Mouse (Mus musculus) layer of hippocampus, postnatal 14 days (tissue): ENCODE results near the gene Etnk2. TPM values are rescaled to one million over a fixed set of nuclear protein-coding genes. Genes with fewer than 3 reads are reported as not detected.

Experiments used
- DNase-seq, 2 experiments: peaks; one replicate each; pipeline ENCODE4 v3.0.0; 2021 to 2022; ENCODE audit warnings: low spot score in 2 of 2, mixed read lengths in 1 of 2
- total RNA-seq, 2 experiments: library from RNA; stranded (reverse); gene quantifications; 2 replicates each; pipeline ENCODE4 v1.2.3; 2021

Gene Etnk2
- total RNA-seq, 2 experiments from 2014 or later: 5.3 to 5.9 TPM

- DNase-seq: no peak
Measured at GRCm38 (mm10) chr1:133412941-133413340, 49.6 kb downstream of the Etnk2 start.

DNA sequence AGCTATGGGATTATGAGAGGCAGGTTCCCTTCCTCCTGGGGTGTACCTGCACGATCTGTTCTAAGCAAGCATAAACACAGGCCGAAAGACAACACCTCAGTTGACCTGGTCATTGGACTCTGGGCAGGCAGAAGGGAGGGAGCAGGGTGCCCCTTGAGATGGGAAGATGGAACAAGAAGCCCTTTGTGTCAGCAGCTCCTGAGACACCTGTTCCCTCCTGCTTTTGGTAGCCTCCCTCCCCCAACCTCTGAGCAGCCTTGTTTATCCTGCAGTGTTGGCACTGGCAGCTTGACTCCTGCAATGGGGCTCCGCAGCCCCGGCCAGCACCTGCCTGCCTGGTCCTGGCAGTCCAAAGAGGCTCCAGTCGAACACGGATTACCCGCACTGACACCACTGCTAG lies 51.7 kb downstream of the Etnk2 start:
- DNase-seq: no peak

DNA sequence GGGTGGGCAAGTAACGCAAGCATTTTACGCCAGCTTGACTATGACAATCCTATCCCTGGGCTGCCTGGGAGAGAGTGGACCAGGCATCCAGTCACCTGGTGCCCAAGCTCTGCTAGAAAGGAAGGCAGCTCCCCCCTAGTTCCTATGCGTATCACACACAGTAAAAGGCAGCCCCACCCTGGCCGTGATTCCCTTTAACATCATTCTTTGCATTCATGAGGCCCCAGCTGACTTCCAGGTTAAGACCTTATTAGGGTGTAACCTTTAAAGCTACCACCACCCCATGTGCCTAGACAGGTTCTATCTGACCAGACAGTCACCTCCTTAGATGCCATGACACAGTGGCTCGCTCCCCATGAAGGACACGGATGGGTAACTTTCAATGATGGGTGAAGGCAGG lies 52.1 kb downstream of the Etnk2 start:
- DNase-seq: no peak

GRCm38 (mm10) chr1:133416472-133416871 lies 53.1 kb downstream of the Etnk2 start:
- no peak for DNase-seq

DNA sequence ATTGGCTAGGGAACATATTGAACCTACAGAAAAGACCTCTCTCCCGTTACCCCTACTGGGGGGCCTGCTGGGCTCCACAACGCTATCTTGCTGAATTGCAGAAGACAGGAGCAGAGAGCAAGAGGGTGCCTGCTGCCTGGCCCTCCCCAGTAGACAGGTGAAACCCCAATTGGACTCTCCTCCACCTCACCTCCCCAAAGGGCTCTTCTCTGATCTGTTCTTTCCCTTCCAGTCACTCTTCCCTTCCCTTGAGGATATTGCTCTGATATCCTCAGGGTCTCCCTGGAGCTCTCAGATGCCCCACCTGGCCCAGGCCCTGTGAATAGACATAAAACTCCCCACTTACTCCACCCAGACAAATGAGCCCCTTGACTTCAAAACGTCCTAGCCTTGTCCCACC lies 53.7 kb downstream of the Etnk2 start:
- no peak for DNase-seq

- no peak for DNase-seq
Measured at GRCm38 (mm10) chr1:133417539-133417938, 54.2 kb downstream of the Etnk2 start.

DNA sequence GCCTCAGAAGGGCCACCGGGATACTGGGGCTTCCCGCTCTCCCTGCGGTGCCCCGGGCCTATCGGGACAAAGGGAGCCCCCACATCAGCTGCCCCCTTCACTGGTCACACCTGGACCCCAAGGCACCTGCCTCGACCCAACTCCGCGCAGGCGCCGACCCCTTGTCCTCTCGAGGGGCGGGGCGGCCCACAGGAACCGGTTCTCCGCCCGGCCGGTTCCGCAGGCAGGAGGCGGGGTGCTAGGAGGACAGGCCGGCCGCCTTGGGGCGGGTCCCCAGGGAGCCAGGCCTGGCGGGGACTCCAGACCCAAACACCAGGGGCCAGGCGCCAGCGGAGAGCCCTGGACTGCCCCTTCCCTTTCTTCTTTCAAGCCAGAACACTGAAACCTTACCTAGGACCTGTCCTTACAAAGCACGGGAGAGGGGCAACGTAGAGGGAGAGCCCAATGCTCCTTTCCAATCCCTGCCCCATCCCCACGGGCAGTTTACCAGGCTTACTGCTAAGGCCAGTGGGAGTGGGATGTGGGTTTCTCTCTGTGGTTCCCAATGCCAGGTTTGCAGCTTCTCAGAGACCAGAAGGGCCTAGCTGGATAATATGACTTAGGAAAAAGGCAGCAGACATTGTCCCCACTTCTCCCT lies 54.9 kb downstream of the Etnk2 start:
- DNase-seq: peak in 1 of 2 experiments; percentile 21

DNA sequence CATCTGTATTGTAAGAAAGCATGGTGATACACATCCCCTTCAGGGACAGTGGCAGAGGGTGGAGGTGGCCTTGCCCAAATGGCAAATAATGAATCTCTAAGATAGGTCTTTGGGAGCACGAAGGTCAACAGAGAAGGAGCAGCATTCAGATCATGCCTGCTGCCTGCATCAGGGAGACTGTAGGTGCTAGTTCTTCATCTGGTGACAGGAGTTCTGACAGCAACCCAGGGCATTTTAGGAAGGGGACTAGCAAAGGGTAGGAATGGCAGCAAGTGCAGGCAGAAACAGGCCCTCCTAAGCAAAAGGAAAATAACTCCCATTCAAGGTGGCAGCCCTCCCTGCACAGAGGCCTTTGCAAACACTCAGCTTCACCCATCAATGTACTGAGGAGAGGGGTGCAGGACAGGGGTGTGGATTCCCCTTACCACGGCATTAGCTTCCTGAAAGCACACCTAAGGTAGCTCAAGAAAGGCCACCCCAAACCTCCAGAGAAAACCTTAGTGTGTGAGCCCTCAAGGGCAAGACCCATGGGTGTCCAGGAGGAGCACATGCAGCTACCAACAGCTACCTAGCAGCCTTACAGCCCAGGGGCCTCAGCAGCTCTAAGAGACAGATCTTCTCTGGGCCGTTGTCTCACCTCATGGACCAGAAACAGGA lies 55.9 kb downstream of the Etnk2 start:
- no peak for DNase-seq

DNA sequence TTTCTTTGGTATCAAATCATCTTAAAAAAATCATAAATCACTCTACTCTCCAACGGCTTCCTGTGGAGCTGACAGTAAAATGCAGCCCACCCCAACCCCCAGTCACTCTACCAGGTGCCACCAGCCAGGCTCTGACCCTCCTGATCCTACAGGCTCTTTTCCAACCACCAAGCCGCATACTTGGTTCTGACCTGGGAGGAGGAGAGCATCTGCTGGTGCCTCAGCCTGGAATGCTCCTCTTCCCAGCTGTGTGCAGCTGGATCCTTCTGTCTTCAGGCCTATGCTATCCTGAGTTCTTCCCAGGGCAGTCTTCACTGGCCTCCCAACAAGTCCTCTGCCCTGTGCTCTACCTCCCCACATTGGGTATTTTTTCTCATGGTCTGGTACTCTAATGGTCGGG lies 57.1 kb downstream of the Etnk2 start:
- DNase-seq: no peak

GRCm38 (mm10) chr1:133421061-133421460 lies 57.7 kb downstream of the Etnk2 start:
- no peak for DNase-seq

DNA sequence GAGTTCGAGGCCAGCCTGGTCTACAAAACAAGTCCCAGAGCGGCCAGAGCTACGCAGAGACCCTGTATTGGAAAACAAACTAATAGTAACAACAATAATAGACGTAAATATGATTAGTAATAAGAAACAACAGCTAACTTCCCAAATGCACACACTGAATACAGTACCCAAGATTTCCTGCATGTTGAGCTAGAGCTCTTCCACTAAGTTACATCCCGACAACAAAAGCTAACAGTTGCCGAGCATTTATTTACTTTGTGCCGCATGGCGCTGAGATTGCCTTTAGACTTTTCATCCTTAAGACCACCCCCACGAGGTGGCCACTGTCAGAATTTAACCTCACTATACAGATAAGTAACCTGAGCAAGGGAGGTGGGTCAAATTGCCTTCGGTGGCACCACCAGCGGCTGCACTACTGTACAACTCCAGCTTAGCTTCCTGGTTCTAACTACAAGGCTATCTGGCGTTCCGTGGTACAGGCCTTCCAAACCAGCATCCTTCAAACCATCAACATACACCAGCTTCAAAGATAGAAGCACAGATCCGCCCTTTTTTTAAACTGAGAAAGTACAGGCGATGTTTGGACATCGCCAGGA lies 58.7 kb downstream of the Etnk2 start:
- no peak for DNase-seq

- peak in 1 of 2 experiments; percentile 21 for DNase-seq
Measured at GRCm38 (mm10) chr1:133422615-133423161, 59.3 kb downstream of the Etnk2 start.

- DNase-seq: no peak
Measured at GRCm38 (mm10) chr1:133423166-133423542, 59.8 kb downstream of the Etnk2 start.

DNA sequence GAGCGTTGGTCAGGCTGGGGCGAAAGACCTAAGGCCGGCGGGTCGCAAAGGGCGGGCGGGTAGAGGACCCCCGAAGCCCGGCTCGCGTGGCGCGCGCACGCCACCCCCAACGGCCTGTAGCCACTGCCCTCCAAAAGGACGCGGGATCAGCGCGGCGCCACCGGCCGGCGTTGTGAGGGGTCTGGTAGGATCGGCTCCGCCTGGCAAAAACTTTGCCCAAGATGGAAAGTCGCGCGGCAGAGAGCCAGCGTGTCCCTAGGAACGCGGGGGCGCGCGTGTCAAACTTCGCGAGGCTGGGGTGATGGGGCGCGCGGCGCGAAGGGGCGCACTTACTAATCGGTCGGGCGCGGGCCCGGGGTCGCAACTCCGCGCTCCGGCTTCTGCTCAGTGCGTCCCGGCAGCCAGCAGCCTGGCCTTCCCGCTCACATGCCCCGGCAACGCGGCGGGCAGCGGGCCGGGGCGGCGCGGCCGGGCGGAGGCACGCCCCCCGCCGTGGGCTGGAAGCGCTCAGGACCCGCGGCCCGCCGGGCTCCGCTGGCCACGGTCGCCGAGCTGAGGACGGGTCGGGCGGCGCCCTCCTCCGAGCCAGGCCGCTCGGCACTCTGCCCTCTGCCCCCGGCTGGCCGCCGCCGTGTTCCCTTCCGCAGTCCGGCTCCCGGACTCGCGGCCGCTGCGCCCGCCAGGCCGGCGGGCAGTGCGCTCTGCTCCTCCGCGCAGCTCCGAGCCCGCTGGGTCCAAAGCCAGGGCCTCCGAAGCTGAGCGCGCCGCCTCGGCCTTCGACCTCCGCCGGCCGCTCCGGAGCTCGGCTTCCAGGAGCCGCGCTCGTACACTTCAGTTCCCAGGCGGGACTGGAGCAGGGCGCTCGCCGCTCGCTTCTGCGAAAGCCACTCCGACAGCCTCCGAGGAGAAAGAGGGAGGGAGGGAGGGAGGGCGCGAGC lies 60.4 kb downstream of the Etnk2 start, which contains the start of gene Sox13:
TSS of gene Sox13 (minus strand) at position 835 of the 938 bp plus-strand sequence.
- peak; percentile 31 to 33 for DNase-seq

GRCm38 (mm10) chr1:133424547-133425140 lies 61.3 kb downstream of the Etnk2 start:
- DNase-seq: no peak

Other genes with a start within 250 kb of the Etnk2 start
- 10 to 100 TPM; 45.3 to 45.9 TPM for gene Ppp1r15b, start 232.4 kb upstream of the Etnk2 start, total RNA-seq
- gene Plekha6, start 199.4 kb upstream of the Etnk2 start, total RNA-seq: 10 to 100 TPM; 48.6 to 51.9 TPM
- gene Golt1a, start 53.8 kb upstream of the Etnk2 start, total RNA-seq: not detected
- gene Kiss1, start 41.7 kb upstream of the Etnk2 start, total RNA-seq: not detected
- under 1 TPM in 1 of 2 experiments, not detected in 1; 0.28 TPM for gene Ren1, start 13.1 kb upstream of the Etnk2 start, total RNA-seq
- gene Sox13, start 60.8 kb downstream of the Etnk2 start, total RNA-seq: 10 to 100 TPM; 11.3 to 11.5 TPM
- gene Snrpe, start 246.7 kb downstream of the Etnk2 start, total RNA-seq: 10 to 100 TPM; 70.6 to 81.4 TPM